Mouse (Mus musculus): Measurements from ENCODE around the gene Olfr1052.
"Not testable (repeated sequence)": the region's sequence is repeated elsewhere in the genome, so short reads cannot be mapped to it uniquely, and the experiment has no call there.

Olfr1052 gene

DNA sequence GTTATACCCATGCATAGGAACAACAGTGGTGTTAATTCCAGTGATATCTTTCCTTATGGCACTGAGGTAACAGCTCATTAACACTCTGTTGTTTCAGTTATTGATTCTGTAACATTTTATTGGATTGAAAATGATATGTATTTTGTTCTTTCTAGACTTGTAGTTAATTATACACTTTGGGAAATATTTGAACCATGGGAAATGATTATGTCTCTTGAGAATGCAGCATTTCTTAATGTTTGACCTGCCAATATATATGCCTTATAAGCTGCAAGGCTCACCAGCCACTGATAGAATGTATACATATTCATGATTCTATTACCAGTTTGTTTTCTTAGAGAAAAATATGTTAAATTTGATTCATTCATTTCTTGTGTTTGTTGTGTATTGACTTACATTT is at the start of gene Olfr1052:
Gene Olfr1052, plus strand, starts transcription at position 301 of the 400 bp plus-strand sequence.
- in situ Hi-C loops (cut with MboI, MseI), result no loop called here

DNA sequence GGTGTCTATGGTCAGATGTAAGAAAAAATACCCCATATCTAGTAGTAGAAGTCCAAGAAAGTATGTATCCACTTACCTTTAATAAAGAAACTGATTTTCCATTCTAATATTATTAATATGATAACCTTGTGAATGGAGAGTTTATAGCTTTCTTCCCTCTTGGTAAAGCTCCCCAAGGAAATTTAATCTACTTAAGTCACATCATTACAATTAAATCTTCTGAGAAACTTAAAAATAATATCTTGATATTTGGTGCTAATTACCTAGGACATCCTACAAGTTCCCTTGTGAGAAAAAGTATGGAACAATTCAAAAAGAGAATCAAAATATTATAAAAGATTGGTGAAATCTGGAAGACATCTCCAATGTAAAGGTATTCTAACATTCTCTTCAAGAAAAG is 34.0 kb upstream of the Olfr1052 start, which contains the start of gene Olfr1049:
Gene Olfr1049, minus strand, starts transcription at position 101 of the 400 bp plus-strand sequence.
- in situ Hi-C loops (cut with MboI, MseI), result not testable (repeated sequence)

DNA sequence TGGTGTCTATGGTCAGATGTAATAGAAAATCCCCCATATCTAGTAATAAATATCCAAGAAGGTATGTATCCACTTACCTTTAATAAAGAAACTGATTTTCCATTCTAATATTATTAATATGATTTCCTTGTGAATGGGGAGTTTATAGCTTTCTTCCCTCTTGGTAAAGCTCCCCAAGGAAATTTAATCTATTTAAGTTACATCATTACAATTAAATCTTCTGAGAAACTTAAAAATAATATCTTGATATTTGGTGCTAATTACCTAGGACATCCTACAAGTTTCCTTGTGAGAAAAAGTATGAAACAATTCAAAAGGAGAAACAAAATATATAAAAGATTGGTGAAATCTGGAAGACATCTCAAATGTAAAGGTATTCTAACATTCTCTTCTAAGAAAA is 13.3 kb upstream of the Olfr1052 start, which contains the start of gene Olfr1051:
Gene Olfr1051, minus strand, starts transcription at position 101 of the 400 bp plus-strand sequence.
- in situ Hi-C loops (cut with MboI, MseI), result not testable (repeated sequence)

DNA sequence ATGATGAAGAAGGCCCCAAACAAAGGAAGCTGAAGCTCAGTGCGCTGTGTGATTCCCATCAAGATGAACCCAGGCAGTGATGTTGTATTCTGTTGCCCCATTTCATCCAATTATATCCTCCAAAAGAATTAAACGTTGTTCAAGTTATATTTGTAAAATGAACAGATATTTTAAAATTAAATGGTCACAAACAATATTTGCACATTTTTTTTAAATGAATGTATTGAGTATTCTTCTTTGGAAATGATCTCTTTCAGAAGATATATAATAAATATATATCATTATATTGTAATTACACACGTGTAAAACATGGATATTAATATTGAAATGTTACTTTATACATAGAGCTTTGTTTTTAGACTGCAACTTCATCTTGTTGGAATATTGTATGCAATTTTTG is 22.9 kb downstream of the Olfr1052 start, which contains the start of gene Olfr1053:
Gene Olfr1053, minus strand, starts transcription at position 101 of the 400 bp plus-strand sequence.
- in situ Hi-C loops (cut with MboI, MseI), result no loop called here

DNA sequence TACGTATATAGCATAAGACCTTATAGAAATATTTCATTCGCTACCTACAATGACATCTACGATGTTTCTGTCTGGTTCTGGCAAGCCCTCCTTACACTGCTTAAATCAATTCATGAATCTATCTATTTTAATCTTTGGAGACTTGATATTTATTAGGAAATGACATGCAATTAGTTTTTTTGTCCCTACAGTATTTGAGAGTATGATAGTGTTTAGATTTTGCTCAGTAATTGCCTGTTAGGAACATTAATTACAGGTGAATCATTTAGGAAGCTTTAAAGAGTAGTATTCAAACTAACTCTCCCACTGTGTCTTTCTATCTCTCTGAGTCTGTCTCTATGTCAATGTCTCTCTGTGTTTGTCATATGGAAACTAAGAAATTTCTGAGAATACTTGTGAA is 43.1 kb downstream of the Olfr1052 start, which contains the start of gene Olfr1054:
Gene Olfr1054, minus strand, starts transcription at position 101 of the 400 bp plus-strand sequence.
- in situ Hi-C loops (cut with MboI, MseI), result no loop called here
